Mouse (Mus musculus) MEL-GATA-1-ER (cell line): ENCODE results near the gene Sh3bp4.

Experiments used
- DNase-seq: peaks from one replicate; pipeline ENCODE4 v3.0.0-alpha.2; 2012; ENCODE audit warnings: low read depth; ENCODE audit errors: extremely low read depth

The Sh3bp4 gene

DNA sequence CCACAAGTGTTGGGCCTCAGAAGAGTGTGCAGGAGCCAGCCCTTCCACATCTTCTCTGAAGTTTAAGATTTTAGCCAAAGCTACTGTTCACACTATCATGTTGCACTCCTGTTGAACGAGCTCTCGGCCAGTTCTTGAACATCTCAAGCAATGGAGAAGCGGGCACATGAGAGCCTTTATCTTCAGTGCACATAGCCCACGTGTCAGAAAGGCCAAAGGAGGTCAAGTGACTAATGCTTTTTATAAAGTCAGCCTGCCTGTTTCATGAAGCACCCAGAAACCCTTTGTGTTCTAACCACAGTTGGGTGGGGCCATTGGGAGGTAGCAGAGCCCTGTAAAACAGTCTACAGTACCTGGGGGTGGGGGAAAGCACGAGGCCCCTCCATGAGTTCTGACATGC, 52.2 kb downstream of the Sh3bp4 start:
- no peak for DNase-seq

DNA sequence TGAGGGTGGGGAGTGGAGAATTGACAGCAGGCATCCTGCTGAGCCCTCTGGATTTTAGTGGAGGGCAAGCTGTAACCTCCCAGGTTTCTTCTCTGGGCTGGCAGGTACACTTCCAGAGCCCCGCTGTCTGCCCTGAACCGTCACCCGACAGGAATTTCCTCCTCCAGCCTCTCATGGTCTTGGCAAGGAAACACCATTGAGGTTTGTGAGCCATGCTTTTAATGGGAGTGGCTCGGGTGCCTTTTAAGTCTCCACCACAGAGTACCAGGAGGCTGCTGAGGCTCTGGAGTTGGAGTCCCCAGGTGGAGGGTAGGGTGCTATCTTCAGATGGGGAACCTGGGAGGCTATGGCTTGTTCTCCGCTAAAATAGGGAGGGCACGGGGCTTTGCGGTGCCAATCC, 53.9 kb downstream of the Sh3bp4 start:
- no peak for DNase-seq

DNA sequence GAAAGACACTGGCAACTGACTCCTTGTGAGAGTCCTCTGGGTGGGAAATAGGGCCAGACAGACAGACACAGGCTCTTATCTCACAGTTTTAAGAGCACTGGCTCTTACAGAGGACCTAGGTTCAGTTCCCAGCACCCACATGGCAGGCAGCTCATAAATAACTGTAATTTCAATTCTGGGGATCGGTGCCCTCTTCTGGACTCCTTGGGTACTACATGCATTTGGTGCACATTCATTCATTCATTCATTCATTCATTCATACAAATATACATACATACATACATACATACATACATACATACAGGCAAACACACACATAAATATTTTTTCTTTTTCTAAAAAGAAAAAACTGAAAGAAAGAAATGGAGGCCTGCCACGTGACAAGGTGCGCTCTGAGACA, 56.9 kb downstream of the Sh3bp4 start:
- DNase-seq, result no peak

DNA sequence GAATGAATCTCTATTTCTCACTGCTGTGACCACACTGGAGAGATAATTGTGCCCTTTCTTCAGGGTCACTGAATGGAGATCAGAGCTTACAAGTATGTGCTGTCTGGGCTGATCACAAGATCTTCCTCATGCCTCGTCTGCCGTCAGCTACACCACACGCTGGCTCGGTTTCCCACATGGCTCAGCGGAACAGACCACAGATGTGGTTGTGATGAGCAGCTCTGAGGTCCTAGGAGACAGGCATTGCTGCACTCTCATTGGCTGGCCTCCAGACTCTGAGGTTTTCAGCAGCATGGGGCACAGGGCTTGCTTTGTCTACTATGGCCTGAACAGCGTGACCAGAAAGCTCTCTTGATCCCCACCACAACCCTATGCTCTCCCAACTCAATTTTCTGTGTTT, 60.2 kb downstream of the Sh3bp4 start:
- DNase-seq, result no peak

DNA sequence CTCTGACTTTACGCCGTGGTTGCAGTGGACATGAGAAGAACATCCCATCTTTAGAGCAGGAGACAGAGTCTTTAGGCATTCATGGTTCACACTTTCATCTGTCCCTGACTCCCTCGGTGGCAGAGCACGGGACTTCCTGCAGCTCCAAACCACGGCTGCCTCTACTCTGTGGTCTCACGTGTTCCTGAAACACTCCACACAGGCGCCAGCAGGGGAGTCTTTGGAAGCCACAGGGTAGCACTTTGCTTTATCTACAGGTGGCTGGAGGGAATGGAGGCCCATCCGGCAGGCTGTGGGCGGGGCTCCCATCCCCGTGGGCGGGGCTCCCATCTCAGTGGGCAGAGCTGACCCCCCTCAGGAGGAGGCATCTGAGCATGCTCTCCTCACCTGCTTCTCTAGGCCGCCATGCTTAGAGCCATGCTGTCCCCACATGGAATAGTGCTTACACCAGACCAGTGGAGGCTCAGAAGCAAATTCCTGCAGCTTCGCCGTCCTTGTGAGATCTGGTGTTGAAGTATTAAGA, 60.9 kb downstream of the Sh3bp4 start:
- DNase-seq, result no peak

DNA sequence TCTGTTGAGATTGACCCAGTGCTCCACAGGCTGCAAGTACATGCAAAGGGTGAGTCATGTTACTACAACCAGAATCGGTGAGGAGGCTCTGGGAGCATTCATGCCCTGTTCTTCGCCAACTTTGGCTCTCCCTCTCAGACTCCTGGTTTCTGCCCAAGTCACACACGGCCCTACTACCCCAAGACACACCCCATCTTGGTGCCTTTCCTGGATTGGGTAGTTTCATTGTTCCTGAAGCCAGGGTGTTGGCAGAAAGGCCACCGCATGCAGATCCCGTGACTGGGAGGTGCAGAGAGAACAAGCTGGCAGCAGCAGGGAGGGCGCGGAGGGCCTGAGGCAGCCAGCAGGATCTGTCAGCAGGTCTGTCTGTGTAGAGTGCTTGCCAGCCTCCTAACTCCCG, 61.5 kb downstream of the Sh3bp4 start:
- no peak for DNase-seq

DNA sequence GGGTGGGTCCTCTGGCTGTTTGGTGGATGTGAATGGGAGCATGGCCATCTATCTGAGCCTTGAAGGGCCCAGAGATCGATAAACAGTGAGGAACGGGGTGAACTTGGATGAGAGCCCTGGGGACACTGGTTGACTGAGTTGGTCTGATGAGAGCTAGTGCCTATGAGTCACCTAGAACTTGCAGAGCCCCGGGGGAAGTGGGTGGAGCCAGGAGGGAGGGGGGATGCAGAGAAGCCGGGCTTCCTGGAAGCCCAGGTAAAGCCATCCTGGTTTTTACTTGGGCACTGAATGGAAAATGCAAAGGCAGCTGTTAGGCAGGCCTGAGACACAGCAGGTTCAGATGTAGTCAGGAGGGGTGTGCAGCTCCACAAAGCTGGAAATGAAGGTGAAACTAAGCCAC, 63.1 kb downstream of the Sh3bp4 start:
- no peak for DNase-seq

DNA sequence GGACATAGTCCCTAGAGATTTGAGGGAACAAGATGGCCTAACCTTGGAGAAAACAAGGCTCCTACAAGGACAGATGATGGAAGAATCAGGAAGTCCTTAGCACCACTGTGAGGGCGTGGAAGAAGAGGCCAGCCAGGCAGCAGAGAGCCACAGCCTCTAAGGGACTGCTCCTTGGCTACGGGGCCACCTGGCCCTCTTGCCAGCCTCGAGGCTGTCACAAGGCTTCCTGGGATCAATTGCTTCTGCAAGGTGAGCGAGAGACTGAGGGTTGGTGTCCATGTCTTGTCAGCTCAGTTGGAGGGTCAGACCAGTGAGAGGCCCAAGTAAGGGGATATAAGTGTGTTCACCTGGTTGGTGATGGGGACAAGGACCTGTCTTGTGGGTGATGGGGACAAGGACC, 63.5 kb downstream of the Sh3bp4 start:
- no peak for DNase-seq

DNA sequence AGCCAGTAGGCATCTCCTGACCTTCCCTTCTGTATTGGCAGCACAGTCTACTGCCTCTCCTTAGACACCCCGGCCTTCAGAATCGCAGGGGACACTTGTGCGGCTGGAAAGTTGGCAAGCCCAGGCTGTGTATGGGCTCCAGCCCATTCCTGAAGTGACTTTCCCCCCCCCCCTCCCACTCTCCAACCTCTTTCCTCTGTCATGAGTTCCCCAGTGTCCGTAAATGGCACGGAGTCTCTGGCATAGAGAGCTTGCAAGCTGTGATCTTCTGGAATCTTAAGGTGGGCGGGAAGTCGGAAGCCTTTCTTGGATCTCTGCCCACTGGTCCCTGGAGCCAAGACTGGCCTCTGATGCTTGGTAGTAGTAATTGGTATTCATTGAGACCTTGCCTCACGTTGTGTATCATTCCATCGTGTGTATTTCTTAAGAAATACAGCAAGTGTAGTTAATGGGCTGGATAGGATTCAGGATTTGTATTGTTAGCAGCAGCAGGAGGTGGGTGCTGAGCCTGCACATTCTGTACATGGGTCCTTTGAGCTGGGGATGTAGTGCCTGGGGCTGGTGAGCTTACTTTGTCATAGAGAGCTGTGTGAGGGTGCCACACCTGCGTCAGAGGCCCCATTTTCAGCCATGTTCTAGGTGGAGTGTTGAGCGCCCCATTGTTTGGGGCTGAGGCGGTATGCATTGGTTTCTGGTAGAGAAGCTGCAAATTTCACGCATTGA, 66.0 kb downstream of the Sh3bp4 start:
- no peak for DNase-seq

DNA sequence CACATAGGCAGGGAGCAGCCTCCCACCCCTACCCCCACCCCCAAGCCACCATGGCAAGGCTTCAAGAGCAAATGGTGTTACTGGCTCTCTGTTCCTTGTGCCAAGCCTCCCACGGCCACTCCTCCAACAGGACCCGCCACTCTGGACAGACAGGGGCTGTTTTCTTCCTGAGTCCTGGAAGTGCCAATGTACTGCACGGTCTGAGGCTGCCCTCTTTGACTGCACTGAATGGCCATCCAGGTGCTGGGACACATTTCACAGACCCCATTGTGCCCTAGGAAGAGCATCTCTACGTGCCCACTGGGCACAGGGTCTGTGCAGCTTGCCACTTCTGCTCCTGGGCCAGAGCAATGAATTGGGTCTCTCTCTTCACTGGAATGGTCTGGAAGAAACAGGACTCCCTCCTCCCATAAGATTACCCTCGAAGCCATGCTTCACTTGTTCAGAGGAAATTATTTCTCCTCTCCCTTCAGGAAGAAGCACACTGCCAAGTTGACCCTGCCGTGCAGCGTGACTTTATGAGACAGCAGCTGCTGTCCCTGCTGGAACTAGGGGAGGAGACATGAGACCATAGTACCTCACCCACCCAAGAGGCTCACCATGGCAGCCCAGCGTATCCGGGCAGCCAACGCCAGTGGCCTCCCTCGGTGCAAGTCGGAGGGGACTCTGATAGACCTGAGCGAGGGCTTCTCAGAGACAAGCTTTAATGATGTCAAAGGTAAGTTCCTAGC, 67.0 kb downstream of the Sh3bp4 start:
- DNase-seq, result no peak

DNA sequence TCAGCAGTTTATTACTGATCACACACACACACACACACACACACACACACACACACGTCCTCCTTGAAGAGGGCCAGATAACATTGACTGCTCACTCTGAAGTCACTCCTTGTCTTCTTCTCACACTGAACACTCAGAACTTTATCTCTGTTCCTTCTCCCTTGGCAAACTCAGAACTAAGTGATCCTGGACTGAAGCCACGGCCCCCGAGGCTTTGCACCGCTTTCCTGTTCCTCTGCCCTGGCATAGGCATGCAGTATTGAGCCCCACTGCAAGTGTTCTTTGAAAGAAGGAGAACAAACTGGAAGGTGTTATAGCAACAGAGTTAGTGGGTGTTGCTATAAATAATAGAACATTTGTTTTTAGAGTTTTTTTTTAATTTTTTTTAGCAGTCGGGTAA, 68.1 kb downstream of the Sh3bp4 start:
- no peak for DNase-seq

DNA sequence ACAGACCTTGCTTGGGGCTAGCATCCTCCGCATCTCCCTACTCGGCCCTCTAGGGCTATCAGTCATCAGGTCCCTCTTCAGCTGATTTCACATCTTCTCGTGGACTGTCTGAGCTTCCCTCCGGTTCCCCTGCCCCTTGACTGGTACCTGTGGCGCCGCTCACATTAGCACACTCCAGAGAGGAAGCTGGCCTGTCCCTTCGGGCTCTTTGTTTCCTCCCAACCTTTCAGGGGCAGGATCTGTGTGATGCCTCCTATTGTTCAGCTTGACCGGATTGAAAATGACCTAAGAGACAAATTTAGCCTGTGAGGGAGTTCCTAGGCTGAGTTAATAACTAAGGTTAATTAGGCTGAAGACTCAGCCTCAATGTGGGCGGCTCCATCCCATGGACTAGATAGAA, 69.9 kb downstream of the Sh3bp4 start:
- DNase-seq, result no peak

DNA sequence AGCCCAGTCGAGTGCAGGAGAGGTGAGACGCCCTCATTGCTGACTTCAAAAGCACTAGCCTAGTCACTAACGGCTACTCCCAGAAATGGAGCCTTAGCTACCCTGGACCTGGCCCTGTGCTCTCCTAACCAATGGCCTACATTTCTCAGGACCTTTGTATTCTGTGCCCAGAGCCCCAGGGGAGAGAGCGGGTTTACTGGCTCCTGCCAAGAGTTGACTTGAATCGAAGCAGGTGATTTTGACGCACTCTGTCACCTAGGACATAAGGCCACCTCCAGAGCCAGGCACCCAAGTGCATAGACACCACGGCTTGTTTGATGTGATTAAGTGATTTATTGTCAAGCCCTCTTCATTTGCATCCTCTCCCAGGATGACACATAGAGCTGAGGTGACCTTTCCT, 80.9 kb downstream of the Sh3bp4 start:
- DNase-seq, result no peak

DNA sequence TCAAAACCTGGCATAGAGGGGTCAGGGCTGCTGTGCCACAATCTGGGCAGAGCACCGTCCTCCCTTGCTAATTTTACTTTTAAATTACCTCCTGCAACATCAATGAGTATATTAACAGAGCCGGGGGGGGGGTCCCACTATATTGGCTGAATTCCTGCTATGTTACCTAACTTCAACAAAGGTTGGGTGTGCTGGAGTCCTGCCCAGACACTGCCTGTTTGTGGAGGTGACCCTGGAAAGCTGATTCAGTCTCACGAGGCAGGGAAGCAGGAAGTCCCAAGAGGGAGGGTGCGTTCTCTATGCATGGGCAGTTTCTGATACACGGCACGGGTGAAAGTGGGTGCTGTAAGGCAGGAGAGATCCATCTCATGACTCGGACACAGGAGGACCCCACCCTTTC, 82.4 kb downstream of the Sh3bp4 start:
- no peak for DNase-seq

DNA sequence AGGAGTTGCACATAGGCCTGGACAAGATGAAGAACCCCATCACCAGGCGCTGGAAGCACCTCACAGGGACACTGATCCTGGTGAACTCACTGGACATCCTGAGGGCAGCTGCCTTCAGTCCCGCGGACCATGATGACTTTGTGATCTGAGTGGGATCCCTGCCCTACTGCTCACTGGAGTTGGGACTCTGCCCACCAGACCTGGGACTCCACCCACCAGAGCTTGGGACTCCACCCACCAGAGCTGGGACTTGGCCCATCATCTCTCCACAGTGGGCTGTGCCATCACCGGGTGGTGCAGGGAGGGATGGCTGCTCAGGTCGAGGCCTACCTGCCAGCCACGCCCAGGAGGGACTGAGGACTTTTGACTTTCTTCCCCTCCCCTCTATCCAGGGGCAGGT, 83.0 kb downstream of the Sh3bp4 start:
- no peak for DNase-seq

DNA sequence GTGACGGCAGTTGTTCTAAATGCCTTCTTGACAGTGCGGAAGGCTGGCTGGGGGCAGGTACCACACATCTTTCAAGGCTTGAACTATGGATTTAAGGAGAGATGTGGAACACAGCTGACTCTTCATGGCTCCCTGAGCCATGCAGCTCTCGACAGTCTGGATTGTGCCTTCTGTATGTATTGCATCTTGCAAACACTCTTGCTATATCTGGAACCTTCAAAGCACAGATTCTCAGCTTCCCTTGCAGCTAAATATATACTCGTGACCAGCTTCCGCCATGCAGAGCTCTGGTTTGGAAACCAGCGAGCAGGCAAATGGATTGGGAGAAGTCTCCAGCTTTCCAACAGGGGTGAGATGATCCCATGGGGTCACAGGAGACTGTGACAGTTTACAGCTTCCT, 93.3 kb downstream of the Sh3bp4 start:
- DNase-seq, result no peak

DNA sequence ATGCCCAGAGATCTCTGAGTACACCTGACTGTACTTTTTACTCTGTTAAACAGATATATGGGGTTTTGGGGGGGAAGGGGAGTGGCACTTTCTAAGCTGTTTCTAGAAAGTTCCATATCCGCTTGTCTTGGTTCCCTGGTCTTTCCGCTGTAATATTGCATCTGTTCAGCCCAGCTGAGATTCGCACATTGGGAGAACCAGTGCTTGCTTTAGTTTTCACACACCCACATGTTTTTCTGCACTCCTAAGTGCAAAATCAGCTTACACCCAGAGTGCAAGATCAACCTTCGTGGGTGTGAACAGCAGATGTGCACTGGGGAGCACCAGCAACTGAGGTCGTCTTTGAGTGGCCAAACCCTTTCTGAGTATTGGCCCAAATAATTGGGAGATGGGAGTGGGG, 94.1 kb downstream of the Sh3bp4 start:
- DNase-seq, result no peak

DNA sequence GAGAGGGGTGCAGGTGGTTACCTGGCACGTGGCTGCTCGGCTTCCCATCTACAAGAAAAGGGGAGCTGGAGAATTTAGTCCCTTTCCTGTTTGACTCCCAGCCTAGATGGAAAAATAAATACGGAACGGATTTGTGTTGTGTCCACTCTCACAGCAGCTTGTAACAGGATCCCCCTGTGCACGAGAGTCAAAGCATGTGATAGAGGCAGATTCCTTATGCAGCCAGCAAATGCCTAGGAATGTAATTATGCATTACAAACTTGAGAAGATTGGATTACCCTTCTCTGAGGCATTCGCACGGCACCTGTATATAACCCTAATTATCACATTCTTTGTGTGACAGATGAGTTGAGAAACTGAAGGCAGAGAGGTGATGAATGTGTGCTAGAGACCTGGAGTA, 94.5 kb downstream of the Sh3bp4 start:
- DNase-seq, result no peak

DNA sequence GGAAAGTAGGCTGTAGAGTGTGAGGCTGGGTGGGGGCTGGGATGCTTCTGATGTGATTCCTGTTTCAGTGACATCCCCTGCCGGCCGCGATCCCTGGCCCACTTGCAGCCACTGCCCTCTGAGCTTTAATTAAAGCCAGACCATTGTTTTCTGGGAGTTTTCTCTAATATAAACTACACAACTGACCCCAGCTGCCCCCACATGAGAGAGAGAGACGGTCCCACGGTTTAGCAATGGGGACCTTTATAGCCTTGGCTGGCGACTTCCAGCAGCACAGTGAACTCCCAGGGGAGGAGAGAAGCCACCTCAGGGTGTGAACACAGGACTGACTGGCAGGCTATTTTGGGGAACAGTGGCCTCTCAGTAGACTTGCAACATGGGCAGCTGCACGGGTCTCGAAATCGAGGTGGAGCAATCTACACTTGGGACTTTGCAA, 96.6 kb downstream of the Sh3bp4 start:
- DNase-seq, result no peak

DNA sequence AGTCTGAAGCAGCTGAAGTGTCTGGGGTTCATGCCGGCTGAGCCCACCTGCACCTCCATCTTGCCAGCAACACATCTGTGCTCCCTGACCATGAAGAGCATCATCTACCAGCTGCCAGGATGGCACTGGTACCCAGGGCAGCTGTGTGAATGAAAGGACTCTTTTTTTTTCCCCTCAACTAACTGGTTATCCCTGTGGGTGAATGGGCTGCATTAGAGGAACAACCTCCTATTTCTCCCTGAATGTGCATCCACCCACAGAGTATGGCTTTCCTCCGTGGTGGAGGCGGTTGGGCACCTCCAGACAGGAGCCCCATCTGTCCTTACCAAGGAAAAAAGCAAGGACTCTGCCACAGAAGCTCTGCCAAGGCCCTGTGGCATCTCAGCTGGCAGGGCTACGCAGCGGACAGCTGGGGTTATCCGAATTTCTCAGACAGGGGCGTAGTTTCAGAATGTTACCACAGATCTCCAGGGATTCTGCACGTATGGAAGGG, 101.1 kb downstream of the Sh3bp4 start:
- DNase-seq, result no peak

DNA sequence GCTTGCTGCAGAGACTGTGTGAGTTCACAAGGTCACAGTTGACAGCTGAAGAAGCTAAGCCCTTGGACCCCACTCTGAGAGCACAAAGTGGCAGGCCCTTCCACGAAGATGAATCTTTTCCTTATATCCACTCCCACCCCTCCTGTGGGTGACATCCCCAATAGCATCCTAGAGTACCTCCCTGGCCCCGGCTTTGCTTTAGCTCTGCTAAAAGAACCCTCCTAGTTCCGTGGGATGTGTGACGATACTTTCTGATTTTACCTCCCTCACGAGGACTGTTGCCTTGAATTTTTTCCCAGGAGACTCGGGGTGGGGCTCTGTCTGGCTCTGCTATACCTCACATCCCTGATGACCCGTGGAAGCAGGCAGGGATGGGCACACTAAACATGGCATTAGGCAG, 104.4 kb downstream of the Sh3bp4 start:
- DNase-seq, result no peak

DNA sequence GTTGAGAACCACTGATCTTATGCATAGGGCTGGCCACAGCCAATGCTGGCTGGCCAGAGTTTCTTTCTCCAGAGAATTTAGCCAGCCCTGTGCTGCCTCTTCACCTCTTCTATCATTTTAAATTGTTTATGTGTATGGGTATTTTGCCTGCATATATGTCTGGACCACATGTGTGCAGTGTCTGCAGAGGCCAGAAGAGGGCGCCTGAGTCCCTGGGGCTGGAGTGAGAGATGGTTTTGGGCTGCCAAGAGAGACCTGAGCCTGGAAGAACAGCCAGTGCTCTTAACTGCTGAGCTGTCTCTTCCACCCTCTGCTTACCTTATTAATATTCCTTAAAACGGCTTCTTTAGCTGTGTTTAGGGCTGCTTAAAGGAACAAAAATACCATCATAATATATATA, 105.1 kb downstream of the Sh3bp4 start:
- no peak for DNase-seq
